Mouse (Mus musculus) liver, adult (tissue): ENCODE data around the gene Gsap.
A peak's percentile ranks its signal among the peaks of the same experiment; 100 is the strongest.

Source experiments
- GATA4 ChIP-seq: IDR thresholded peaks from 2 replicates; pipeline ENCODE4 v1.6.1; 2014; ENCODE audit warnings: mild to moderate bottlenecking, low read length; ENCODE audit not compliant: insufficient replicate concordance

Gene Gsap

GRCm38 (mm10) chr5:21267090-21267489 is 81.0 kb downstream of the Gsap start:
- no peak for TF ChIP-seq GATA4

- no peak for TF ChIP-seq GATA4
Observed at GRCm38 (mm10) chr5:21269446-21269845, 83.4 kb downstream of the Gsap start.

DNA sequence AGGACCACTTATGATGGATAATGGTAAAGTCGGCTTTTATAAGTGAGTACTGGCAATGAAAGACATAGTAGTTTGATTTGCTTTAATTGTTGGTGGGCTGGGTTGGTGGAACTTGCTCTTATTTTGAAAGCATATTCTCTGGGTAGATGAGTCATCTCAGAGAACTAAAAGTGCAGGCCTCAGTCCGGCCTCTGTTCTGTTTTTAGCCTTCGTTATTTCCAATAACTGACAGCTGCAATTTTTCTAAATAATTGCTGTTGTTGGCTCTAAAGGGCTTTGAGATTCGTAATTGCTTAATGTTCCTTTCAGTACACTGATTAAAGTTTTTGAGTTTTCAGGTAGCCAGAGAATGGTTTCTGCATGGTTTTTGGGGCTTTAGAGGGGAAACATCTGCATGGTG is 84.7 kb downstream of the Gsap start:
- no peak for TF ChIP-seq GATA4

GRCm38 (mm10) chr5:21271386-21272354 is 85.6 kb downstream of the Gsap start:
- TF ChIP-seq GATA4, result no peak

- TF ChIP-seq GATA4, result no peak
Observed at GRCm38 (mm10) chr5:21283356-21284062, 97.5 kb downstream of the Gsap start.

DNA sequence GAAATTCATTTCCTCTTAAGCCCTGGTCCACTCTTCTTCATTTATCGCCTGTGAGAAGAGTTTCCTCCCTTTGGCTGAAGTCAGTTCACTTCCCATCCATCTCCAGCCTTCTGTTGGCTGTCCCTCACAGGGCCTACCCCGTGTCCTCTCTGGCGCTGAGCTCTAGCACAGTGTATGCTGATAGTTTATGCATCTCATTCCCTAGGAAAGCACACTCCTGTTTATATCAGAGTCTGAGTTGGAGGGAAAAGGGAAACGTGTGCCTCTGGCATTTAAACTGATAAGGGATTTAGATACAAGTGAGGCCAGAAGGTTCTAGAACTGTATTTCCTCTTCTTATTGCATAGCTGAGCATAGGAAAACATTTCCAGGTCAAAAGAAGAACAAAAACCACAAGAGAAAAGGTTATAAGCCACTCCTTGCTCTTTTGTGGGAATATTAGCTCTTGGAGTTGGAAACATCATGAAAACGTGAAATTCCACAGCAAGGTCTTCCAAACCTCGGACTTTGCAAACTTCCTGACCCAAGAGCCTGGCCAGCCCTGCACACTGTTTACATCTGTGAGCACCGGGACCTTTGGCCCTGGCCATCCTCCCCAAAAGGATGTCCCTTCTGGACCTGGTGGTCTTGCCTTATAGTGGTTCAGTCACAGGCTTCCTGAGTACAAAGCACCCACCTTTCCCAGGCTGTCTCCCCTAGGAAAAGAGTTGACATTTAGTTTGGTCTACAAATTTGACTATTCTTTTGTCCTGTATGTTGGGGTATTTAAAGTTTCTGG is 102.8 kb downstream of the Gsap start:
- peak; percentile 78; the same call in 1 of the 2 replicates for TF ChIP-seq GATA4

DNA sequence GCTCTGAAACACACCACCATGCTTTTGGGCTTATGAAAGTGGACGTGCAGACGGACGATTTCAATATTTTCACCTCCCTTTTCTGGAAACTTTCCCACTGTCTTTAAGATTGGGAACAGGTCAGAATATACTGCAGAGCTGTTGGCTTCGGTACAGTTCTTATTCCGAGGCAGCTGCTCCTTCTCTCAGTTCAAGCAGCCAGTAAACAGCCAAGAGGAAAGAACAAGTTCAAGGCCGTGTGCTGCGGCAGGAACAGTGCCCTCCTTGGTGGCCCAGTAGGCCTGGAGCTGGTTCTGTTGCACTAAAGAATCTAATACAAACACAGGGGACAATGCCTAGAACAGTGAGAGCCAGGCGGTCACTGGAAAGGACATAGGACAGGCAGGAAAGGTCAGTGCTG is 104.5 kb downstream of the Gsap start:
- no peak for TF ChIP-seq GATA4

GRCm38 (mm10) chr5:21295683-21296082 is 109.6 kb downstream of the Gsap start:
- TF ChIP-seq GATA4, result no peak

- no peak for TF ChIP-seq GATA4
Observed at GRCm38 (mm10) chr5:21299076-21299755, 113.2 kb downstream of the Gsap start.

- no peak for TF ChIP-seq GATA4
Observed at GRCm38 (mm10) chr5:21300058-21300457, 114.0 kb downstream of the Gsap start.

GRCm38 (mm10) chr5:21301011-21301410 is 115.0 kb downstream of the Gsap start:
- no peak for TF ChIP-seq GATA4

DNA sequence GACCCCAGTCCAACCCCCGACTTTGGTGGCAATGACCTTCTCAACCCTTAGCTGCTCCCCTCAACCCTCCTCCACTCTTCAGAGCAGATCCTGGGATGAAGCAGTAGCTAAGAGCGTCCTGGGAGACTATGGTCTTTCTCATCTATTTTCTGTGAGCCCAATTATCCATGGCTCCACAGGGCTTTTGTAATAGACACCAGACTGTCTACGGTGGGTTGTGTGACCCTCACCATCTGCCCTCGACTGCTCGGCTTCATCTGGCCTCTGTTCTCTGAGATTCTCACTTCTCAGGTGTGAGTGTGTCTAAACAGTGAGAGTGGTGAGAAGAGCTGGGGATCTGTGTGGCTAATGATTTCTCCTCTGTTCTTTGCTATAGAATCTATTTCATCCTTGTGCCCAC is 121.1 kb downstream of the Gsap start:
- no peak for TF ChIP-seq GATA4

DNA sequence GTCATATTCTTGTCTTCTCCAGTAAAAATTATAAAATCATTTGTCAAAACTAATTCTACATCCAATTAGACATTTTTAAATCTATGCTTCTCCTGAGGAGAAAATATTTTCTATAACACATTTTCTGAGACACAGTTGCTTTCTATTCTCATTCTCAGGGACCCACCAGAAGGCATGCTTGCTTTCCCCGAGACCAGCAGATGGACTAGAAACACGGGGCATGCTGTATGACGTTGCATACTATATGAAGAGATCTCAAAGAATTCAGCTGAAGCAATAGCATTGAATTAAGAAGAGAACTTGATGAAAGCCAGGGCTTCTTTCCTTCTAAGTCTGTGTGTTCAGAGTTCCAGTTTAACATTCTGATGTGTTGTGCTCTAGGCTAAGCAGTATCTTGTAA is 128.6 kb downstream of the Gsap start:
- no peak for TF ChIP-seq GATA4

- TF ChIP-seq GATA4, result no peak
Observed at GRCm38 (mm10) chr5:21320138-21320537, 134.1 kb downstream of the Gsap start.

DNA sequence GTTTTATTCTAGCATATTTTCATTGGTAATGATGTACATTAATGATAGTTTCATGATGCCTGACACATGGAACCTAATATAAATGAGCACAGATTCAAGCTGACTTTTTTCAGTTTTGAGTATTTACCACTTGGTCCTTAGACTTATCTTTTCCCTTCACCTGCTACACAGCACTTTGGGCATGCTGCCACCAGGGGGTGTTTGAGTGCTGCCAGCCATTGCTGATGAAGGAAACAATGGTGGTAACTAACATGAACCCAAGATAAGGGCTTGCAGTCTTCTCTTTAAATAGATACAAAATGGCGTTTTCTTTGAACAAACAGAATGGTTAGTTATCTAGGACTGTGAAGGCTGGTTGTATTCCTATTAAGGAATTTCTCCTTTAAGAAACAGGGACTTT is 140.4 kb downstream of the Gsap start:
- no peak for TF ChIP-seq GATA4
